Mouse (Mus musculus): ENCODE data around the gene Mlxipl.

Mlxipl gene

DNA sequence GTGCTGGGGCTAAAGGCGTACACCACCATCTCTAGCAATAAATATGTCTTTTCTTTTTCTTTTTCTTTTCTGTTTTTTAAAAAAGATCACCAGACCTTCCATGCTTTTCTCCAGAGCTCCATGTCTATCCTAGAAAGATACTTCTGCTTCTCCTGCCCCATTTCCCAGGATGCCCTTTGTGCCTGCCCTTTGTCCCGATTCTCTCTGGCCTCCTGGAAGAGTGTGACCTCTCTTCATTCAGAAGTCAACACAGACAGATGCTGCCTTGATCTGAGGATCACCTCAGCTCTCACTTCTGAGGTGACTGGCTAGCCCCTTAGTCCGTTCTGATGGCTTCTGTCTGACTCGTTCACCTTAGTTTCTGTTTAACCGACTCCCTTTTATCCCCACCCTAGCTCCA lies 9.2 kb upstream of the Mlxipl start:
- DNase-seq = no peak

DNA sequence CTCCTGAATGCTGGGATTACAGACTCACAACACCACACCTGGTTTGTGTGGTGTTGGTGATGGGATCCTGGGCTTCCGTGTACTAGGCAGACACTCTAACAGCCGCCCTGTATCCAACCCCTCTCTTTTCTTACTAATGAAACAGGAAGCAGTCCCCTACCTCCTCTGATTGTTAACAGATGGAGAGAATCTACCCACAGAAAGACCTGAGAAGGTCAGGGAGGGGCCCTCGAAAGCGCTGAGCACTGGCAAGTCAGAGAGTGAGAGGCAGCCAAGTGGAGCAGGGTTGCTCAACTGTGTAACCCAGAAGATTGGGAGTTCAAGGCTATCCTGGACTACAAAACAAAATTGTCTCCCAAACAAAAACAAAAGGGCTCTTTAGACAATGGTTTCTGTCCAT lies 2.8 kb upstream of the Mlxipl start:
- peak; percentile 31 for DNase-seq

DNA sequence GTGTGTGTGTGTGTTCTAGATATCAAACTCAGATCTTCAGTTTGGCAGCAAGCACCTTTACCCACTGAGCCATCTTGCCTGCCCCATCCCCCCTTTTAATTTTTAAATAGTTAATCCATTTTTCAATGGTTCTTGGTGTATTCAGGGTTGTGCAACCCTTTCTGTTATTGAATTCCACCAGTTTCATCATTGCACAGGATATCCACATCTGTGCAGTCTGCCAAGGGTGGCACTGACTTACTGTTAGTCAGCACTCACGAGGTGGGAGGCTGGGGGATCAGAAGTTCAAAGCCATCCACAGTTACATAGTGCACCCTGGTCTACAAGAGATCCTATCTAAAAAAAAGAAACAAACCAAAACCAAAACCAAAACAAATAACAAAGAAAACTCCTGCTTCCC lies 11.3 kb downstream of the Mlxipl start:
- DNase-seq = no peak

DNA sequence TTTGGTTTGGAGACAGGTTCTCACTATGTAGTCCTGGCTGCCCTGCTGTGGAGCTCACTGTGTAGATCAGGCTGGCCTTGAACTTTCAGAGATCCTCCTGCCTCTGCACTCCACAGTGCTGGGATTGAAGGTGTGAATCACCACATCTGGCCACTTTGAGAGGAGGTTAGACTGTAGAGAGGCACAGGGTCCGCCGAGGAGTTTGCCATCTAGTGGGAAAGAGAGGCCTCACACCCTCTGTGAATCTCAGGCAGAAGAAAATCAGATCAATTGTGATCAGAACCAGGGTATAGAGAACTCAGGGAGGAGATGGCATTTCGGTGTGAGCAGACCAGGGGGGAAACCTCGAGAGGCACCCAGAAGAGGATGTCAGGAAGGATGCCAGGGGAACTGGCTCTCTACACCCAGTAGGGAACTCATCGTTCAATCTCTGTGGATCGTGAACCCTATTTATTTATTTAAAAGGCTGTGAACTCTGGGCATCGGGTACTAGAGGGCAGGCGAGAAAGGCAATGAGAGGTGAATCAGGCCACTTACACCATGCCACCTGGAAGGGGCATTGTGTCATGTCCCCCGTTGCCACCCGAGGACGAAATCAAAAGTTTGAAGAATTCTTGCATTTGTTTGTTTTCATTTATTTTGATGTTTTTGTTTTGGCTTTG lies 14.4 kb downstream of the Mlxipl start:
- peak; percentile 16 for DNase-seq

DNA sequence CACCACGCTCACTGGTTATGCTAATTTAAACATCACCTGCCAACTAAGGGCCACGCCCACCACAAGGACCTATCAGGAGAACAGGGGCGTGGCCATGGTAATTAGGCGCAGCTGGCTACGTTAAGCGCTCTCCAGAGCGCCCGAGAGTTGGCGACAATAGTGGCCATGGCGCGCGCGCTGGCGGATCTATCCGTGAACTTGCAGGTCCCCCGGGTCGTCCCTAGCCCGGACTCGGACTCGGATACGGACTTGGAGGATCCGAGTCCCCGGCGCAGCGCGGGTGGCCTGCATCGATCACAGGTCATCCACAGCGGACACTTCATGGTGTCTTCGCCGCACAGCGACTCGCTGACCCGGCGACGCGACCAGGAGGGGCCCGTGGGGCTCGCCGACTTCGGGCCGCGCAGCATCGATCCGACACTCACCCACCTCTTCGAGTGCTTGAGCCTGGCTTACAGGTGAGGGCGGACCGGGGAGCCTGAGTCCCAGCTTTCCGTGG lies 17.1 kb downstream of the Mlxipl start:
- DNase-seq = peak; percentile 97

DNA sequence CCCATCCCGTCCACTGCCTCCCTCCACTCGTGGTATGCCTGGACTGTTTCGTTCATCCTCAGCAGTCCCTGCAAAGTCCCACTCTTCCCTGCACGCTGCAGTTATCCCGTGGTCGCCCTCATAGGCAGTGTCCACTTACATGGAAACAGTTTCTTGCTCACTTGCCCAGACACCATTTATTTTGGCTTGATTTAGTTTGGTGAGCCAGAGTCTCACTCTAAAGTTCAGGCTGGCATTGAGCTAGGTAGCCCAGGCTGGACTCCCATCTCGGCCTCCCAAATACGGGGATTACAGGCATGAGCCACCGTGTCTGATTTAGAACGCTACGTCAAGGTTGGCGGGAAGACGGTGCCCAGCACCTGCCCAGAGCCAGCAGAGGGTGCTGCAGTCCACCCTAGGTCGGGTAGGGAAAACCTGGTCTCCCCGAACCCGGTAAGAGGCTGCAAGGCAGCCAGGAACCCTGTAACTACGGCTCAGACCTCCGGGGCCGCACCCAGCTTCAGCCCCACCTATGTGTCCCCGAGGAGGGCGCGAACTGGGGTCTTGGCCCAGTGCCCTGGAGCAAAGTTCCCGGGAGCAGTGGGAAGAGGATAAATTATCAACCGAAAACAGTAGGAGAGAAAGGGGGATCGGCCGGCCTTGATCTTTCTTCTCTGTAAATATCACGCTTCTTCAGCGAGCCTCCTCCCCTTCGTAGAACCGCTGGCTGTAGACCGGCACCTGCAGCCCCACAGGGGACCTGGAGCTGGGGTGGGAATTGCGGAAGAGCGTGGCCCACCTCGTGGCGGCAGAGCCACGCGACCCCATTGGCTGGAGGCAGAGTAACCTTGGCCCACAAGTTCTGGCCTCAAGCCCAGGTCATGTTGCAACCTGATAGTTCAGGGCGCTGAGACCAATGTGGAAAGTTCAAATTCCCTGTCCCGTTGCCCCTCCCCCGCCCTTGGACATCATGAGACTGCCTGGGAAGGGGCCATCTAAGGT lies 18.1 kb downstream of the Mlxipl start:
- peak; percentile 77 for DNase-seq

DNA sequence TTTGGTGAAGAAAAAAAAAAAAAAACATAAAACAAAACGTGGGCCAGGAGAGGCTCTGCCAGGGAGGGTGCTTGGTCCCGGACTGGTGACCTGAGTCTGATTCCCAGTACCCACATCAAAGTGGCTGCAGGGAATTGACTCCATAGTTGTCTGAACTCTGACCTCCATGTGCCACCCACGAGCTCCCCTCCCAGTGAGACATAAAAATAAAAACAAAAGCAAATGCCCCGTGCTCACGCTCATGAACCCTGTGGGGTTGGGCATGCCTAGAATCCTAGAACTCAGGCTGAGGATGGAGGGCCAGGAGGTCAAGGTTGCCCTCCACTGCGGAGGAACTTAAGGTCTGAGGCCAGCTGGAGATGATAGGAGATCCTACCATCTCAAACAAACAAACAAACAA lies 19.3 kb downstream of the Mlxipl start:
- DNase-seq = no peak

DNA sequence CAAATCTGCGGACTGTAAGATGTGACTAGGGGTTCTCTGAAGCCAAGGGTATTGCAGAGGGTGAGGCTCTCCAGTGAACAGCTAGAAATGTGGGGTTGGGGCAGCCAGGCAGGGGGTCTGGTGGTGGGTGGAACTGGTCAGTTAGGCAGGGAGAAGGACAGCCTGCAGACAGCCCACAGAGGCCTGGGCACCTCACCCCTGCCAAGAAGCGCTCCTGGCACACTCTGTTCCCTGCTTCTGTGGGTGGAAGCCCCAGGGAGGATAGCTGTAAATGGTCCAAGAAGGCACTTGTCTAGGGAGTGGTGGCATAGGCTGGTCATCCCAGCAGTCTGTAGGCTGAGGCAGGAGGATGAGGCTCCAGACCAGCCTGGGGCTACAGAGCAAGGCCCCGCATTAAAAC lies 19.7 kb downstream of the Mlxipl start:
- no peak for DNase-seq

DNA sequence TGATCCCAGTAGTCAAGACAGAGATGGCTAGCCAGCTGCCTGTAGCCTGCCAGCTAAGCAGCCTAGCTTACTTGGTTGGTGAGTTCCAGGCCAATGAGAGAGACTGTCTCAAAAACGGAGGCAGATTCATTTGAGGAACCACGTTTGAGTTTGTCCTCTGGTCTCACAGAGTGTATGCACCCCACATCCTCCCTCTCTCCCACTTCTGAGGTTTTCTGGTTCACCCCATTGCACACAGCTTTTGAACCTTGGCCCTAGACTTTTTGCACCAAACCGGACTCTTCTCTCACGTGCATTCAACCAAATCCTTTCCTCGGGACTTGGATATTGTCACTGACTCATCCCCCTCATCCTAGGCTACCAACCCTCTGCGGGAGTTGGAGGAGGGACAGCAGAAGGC lies 20.3 kb downstream of the Mlxipl start:
- DNase-seq = no peak

DNA sequence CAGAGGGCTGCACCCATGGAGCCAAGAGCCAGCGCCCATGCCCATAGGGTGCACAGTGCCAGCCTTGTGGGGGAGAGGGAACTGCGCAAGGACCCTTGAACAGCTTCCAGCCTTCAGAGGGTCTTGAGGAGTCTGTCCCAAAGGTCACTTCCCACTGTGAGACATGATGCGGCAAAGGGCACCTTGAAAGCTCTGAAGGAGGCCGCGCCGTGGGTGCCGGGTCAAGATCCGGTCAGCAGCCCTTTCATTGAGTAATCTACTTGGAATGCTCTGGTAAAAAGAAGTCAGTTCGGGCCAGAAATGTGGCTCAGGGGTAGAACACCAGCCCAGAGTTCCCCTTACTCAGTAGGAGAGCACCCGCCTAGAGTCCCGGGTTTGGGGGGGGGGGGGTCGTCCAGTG lies 24.1 kb downstream of the Mlxipl start:
- DNase-seq = no peak

DNA sequence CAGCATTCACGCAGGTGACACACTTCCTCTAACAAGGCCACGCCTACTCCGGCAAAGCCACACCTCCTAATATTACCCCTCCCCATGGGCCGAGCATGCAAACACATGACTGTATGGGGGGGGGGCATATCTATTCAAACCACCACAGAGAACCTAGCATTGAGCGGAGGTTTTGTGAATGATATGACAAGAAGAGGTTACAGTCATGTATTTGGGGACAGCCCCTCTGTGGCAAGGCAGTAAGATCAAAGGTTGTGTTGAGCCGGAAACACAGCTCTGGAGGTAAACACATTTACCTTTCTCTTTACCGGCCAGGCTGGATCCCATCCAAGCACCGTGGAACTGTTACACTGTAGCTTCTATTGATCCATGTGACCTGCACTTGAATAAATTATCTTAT lies 25.6 kb downstream of the Mlxipl start:
- no peak for DNase-seq

DNA sequence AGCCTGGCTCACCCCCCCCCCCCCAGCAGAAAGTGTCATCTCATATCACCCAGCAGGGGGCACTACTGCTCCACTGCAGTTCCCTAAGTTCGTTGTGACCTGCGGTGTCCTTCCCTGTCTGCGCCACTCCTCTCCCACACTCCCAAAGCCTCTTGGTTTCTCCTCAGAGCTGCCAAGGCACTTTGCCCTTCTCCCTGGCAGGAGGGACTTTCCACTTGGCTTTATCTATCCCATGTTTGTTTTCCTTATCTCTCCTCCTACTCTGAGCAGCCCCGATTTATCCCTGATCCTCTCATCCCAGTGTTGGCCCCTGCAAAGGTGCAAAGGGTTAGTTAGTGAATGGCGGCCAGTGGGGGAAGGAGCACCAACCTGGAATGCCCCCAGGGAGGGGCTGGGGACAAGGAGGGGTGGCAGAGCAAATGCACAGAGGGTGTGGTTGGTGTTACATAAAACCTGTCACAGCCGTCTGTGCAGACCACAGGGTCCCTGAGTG lies 28.9 kb downstream of the Mlxipl start:
- DNase-seq = peak; percentile 69

DNA sequence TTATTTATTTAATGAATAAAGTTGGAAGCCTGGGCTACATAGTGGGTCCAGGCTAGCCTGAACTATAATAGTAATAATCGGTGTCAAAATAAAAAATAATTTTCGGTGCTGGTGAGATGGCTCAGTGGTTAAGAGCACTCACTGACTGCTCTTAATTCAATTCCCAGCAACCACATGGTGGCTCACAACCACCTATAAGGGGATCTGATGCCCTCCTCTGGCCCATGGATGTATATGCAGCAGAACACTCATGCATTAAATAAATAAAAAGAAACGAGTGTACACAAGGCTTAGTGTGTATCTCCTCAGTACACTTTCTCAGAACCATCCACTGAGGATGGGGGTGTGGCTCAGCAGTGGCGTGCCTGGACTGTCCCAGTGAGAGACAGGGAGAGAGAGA lies 31.1 kb downstream of the Mlxipl start:
- DNase-seq = peak; percentile 6

DNA sequence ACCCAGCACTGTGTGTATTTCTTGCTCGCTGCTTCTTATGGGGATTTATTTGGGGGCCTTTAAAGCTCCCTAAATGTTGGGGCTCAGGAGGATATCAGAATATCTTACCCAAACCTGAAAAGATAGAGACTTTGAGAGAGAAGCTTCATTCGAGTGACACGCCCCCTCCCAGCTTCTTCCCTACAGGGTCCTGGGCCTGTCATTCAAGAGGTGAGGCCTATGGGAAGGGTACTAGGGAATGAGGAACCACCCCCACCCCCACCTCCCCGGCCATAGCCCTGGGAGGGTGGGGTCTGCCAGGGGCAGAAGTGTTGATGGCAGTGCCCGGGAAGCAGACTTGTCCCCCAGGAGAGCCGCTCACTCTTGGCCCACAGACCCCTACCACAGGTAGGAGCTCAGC lies 36.4 kb downstream of the Mlxipl start:
- no peak for DNase-seq

DNA sequence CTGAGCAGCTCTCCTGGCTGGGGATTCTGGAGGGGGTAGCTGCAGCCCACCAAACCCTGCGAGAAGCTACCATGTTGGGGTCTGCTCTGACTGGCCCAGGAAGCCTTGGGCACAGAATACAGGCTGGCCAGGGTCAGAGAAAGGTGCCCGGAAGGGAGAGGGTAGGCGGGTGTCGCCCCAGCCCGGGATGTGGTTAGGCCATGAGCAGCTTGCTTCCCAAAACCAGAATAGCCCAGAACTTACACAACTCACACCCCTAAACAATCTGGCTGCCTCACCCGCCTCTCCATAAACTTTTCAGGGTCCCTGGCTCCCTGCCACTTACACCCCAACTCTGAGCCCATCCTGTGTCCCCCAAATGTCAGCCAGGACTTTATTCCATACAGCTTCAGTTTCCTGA lies 38.0 kb downstream of the Mlxipl start:
- DNase-seq = no peak

DNA sequence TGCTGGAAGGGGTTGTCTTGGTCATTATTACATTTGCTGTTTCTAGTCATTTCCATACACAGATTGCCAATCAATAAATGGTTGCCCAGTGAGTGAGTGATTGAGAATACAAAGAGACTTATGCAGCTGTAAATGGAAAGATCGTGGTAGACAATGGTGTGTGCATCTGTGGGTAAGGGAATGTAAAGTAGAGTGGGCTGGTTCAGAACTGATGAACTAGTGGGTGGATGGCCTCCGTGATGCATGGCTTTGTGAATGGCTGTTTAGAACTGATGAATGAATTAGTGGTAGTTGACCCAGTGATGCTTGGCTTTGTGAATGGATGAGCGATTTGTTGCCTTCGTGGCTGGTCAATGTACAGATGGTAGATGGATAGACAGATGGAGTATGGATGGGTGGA lies 40.1 kb downstream of the Mlxipl start:
- DNase-seq = no peak

DNA sequence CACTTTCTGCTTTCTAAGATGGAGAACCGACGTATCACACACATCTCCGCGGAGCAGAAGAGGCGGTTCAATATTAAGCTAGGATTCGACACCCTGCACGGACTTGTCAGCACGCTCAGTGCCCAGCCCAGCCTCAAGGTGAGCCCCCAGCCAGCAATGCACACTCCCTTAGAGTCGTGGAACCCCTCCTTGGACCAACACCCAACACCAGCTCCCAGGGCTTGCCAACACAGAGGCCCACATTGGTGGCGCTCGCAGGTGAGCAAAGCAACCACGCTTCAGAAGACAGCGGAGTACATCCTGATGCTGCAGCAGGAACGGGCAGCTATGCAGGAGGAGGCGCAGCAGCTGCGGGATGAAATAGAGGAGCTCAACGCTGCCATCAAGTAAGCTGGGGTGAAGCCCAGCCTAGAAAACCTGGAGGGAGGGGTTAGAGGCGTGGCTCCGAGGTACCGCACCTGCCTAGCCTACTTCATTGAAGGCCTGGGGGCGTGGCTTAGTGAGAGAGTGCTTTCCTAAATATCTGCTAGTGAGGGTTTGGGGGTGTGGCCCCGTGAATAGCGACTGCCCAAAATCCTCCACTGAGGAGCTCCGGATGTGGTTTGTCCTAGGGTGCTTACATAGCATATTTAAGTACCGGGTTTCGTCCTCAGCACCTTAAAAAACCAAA lies 44.2 kb downstream of the Mlxipl start:
- DNase-seq = peak; percentile 55

DNA sequence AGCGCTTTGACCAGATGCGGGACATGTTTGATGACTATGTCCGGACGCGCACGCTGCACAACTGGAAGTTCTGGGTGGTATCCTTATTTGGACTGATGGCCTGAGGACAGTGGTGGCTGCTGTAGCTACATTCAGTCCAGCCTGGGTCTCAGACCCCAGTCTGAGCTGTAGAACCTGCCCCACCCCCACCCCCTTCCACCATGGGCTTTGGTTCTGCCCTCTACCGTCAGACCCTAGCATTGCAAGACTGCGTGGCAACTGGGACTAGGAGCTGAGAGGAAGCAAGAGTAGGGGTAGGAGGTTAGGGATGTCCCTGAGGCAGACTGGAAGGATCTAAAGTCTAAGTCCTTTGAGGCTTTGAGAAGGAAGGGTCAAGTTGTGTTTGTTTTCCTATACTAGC lies 44.8 kb downstream of the Mlxipl start:
- peak; percentile 55 for DNase-seq

DNA sequence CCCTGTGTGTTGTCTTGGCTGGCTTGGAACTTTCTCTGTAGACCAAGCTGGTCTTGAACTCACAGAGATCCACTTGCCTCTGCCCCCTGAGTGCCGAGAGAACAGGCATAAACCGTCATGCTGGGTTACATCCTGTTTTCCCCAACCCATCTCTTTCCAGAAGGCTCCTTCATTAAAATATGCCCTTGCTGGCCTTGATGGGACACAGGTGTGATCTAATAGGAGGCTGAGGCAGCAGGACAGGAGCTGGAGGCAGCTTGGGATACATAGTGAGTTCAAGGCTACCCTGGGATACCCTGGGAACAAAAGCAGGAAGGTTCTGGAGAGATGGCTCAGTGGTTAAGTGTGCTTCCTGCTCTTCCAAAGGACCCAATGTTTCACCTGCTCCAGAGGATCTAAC lies 50.2 kb downstream of the Mlxipl start:
- DNase-seq = no peak

DNA sequence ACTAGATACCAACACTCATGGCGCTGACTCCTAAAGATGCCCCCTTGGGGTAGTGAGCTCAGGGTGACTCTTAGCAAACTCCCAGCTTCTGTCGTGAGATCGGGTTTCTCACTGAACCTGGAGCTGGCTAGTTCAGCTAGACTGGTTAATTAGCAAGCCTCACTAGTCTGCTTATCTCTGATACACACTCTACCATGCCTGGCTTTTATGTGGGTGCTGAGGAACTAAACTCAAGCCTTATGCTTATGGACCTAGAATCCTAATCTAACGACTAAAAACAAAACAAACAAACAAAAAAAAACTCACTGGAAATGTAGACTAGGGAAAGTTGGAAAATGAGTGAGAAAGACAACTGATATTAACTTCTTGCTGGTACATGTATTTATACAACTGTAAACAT lies 54.8 kb downstream of the Mlxipl start:
- DNase-seq = no peak

DNA sequence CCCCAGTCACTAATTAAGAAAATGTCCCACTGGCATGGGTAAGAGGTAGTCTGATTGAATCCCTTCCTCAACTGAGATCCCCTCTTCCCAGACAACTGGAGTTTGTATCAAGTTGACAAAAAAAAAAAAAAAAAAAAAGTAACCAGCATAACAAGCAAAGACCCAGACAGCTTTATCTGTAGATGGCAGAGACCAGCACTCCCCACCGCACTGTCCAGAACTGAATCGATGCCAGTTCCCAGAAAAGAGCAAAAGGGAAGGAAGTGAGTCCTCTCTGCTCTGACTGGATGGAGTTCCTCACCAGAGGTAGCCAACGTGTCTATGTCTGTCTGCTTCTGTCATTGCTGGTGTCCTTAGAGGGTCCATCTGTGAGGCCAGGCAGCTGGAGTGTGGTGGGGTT lies 55.8 kb downstream of the Mlxipl start:
- DNase-seq = no peak

DNA sequence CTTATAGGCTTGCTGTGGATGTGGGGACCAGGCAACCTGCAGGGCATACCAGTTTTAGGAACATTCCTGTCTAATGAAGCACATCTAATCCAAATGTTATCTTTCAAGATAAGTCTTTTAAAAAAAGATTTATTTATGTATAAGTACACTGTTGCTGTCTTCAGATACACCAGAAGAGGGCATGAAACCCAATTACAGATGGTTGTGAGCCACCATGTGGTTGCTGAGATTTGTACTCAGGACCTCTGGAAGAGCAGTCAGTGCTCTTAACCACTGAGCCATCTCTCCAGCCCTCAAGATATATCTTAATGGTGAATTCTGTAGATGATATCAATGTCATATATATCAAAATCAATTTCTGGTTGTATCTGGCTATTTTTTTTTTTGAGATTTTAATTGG lies 56.3 kb downstream of the Mlxipl start:
- DNase-seq = no peak

DNA sequence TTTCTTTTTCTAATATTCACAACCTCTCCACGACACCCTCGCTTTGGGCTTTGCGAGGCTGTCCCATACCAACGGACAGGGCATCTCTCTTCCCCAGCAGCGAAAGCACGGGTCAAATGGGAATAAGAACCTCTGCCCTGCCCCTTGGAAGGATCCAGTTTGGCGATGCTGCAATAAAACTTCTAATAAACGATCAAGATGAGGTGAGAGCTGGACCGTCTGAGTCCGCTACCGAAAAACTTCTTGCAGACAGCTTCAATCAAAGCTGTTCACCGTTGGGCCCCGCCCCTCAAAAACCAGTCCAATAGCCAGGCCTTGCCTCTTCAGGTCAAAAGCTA lies 59.0 kb downstream of the Mlxipl start:
- no peak for DNase-seq
